Mouse (Mus musculus) CH12.LX (cell line): ENCODE measurements around the gene Ttn. TPM values are rescaled to one million over a fixed set of nuclear protein-coding genes. Genes with fewer than 3 reads are reported as not detected.

Experiments used
- DNase-seq: peaks from one replicate; pipeline ENCODE4 v3.0.0-alpha.2; 2013; ENCODE audit errors: extremely low read depth
- H3K27ac ChIP-seq: 2 replicates; pipeline ENCODE4 v1.5.1; 2012; ENCODE audit warnings: low read depth, mild to moderate bottlenecking, control low read depth, moderate library complexity; ENCODE audit not compliant: insufficient read depth
- H3K27me3 ChIP-seq: replicated peaks from 2 replicates; pipeline ENCODE3; 2012; ENCODE audit warnings: inconsistent platforms
- H3K36me3 ChIP-seq, 2 experiments: replicated peaks in 1 of 2; 2 replicates each; pipeline versions ENCODE3 to v1.6.1; 2012; ENCODE audit warnings: inconsistent platforms in 1 of 2, low read length in 1 of 2, mild to moderate bottlenecking in 1 of 2, mixed read lengths in 1 of 2, moderate library complexity in 1 of 2; ENCODE audit not compliant: control insufficient read depth in 1 of 2, insufficient read depth in 1 of 2
- H3K4me1 ChIP-seq, 2 experiments: 2 replicates each; pipeline ENCODE4 v1.6.1; 2012; ENCODE audit warnings: inconsistent platforms in 1 of 2, moderate library complexity in 1 of 2; ENCODE audit not compliant: insufficient read depth in 2 of 2, control insufficient read depth in 1 of 2
- H3K4me2 ChIP-seq: 2 replicates; pipeline ENCODE4 v1.6.1; 2012; ENCODE audit warnings: low read depth, mild to moderate bottlenecking, control low read depth; ENCODE audit not compliant: poor library complexity, insufficient read depth, severe bottlenecking
- H3K4me3 ChIP-seq, 3 experiments: fragments of 150-350 bp in 1 of 3; sonication (generic) in 1 of 3; replicated peaks in 1 of 3; 2 replicates each; pipeline versions ENCODE3 to v1.5.1; 2011 to 2012; ENCODE audit warnings: low read depth in 2 of 3, low read length in 2 of 3, mild to moderate bottlenecking in 2 of 3, moderate library complexity in 2 of 3, control low read depth in 1 of 3, improper control_type of control experiment in 1 of 3, inconsistent platforms in 1 of 3, mixed read lengths in 1 of 3; ENCODE audit not compliant: poor library complexity in 1 of 3
- H3K79me2 ChIP-seq: replicated peaks from 2 replicates; pipeline ENCODE4 v1.6.1; 2012; ENCODE audit warnings: mild to moderate bottlenecking, moderate library complexity; ENCODE audit not compliant: control insufficient read depth, poor library complexity, insufficient read depth, severe bottlenecking; ENCODE audit errors: extremely low read depth
- H3K9ac ChIP-seq: 2 replicates; pipeline ENCODE4 v1.6.1; 2012; ENCODE audit warnings: low read depth, mild to moderate bottlenecking, control low read depth, moderate library complexity; ENCODE audit not compliant: insufficient read depth
- H3K9me3 ChIP-seq: replicated peaks from 2 replicates; pipeline ENCODE3; 2012; ENCODE audit warnings: low read length, inconsistent platforms, mixed read lengths
- BHLHE40 ChIP-seq: IDR thresholded peaks from 2 replicates; pipeline ENCODE4 v1.6.1; 2011; ENCODE audit warnings: mild to moderate bottlenecking, low read depth, low read length, improper control_type of control experiment
- HCFC1 ChIP-seq: IDR thresholded peaks from 2 replicates; pipeline ENCODE4 v1.6.1; 2012; ENCODE audit warnings: low read depth, mild to moderate bottlenecking, inconsistent platforms, low read length, improper control_type of control experiment
- IRF4 ChIP-seq: IDR thresholded peaks from 2 replicates; pipeline ENCODE4 v1.6.1; 2014; ENCODE audit warnings: low read depth, mild to moderate bottlenecking, inconsistent platforms, low read length, improper control_type of control experiment
- MAFK ChIP-seq: IDR thresholded peaks from 2 replicates; pipeline ENCODE4 v1.6.1; 2011; ENCODE audit warnings: low read length, improper control_type of control experiment; ENCODE audit not compliant: insufficient replicate concordance
- MAX ChIP-seq: IDR thresholded peaks from 2 replicates; pipeline ENCODE4 v1.6.1; 2011; ENCODE audit warnings: low read length, improper control_type of control experiment
- MEF2A ChIP-seq: IDR thresholded peaks from 2 replicates; pipeline ENCODE4 v1.6.1; 2014; ENCODE audit warnings: low read depth, mild to moderate bottlenecking, inconsistent platforms, low read length, improper control_type of control experiment, borderline replicate concordance
- MXI1 ChIP-seq: IDR thresholded peaks from 2 replicates; pipeline ENCODE4 v1.6.1; 2011; ENCODE audit warnings: mild to moderate bottlenecking, low read depth, low read length, improper control_type of control experiment
- MYC ChIP-seq: IDR thresholded peaks from 2 replicates; pipeline ENCODE4 v1.6.1; 2011; ENCODE audit warnings: low read depth, mild to moderate bottlenecking, improper control_type of control experiment, low read length
- NRF1 ChIP-seq: IDR thresholded peaks from 2 replicates; pipeline ENCODE4 v1.6.1; 2014; ENCODE audit warnings: low read depth, mild to moderate bottlenecking, inconsistent platforms, low read length, improper control_type of control experiment, moderate library complexity
- POLR2A ChIP-seq: IDR thresholded peaks from 2 replicates; pipeline ENCODE4 v1.6.1; 2011; ENCODE audit warnings: low read depth, mild to moderate bottlenecking, improper control_type of control experiment, low read length
- POLR2AphosphoS2 ChIP-seq: IDR thresholded peaks from 2 replicates; pipeline ENCODE4 v1.6.1; 2011; ENCODE audit warnings: low read depth, low read length, improper control_type of control experiment
- RAD21 ChIP-seq: IDR thresholded peaks from 2 replicates; pipeline ENCODE4 v1.6.1; 2011; ENCODE audit warnings: low read depth, mild to moderate bottlenecking, low read length, improper control_type of control experiment, moderate library complexity
- SIN3A ChIP-seq: IDR thresholded peaks from 2 replicates; pipeline ENCODE4 v1.6.1; 2012; ENCODE audit warnings: low read length, improper control_type of control experiment, inconsistent platforms
- TCF12 ChIP-seq: IDR thresholded peaks from 2 replicates; pipeline ENCODE4 v1.6.1; 2014; ENCODE audit warnings: low read depth, mild to moderate bottlenecking, inconsistent platforms, low read length, improper control_type of control experiment
- UBTF ChIP-seq: IDR thresholded peaks from 2 replicates; pipeline ENCODE4 v1.6.1; 2012; ENCODE audit warnings: low read depth, mild to moderate bottlenecking, inconsistent platforms, low read length, improper control_type of control experiment, moderate library complexity
- USF1 ChIP-seq: IDR thresholded peaks from 2 replicates; pipeline ENCODE4 v1.6.1; 2014; ENCODE audit warnings: low read depth, mild to moderate bottlenecking, inconsistent platforms, low read length, improper control_type of control experiment
- ZC3H11A ChIP-seq: IDR thresholded peaks from 2 replicates; pipeline ENCODE4 v1.6.1; 2012; ENCODE audit warnings: low read depth, mild to moderate bottlenecking, inconsistent platforms, low read length, improper control_type of control experiment
- ZMIZ1 ChIP-seq: IDR thresholded peaks from 2 replicates; pipeline ENCODE4 v1.6.1; 2012; ENCODE audit warnings: low read depth, mild to moderate bottlenecking, inconsistent platforms, low read length, improper control_type of control experiment
- dilution Hi-C: fragments of 300-500 bp; cut with MboI; formaldehyde crosslinking; loops from 2 replicates; pipeline ENCODE4 v1.14.3; 2020; ENCODE audit warnings: low sequenced_read_pairs; ENCODE audit not compliant: extremely low pct_unique_long_range_greater_than_20kb, extremely low pct_ligation_motif_present
- in situ Hi-C: fragments of 300-500 bp; cut with MboI; formaldehyde crosslinking; loops from 3 replicates; pipeline ENCODE4 v1.14.3; 2019; ENCODE audit warnings: low sequenced_read_pairs, low pct_ligation_motif_present, low pct_unique_long_range_greater_than_20kb, mixed read lengths
- polyA plus RNA-seq: library from polyadenylated mRNA; unstranded; fragments of >175 nt; gene quantifications from 2 replicates; pipeline ENCODE4 v1.2.1, GENCODE M21; 2012; ENCODE audit warnings: low read depth; ENCODE audit not compliant: insufficient read length
- total RNA-seq, 2 experiments: library from RNA; depleted of rRNA; stranded (reverse); fragments of 300-350 nt in 1 of 2; fragments of >200 nt in 1 of 2; gene quantifications; 2 replicates each; pipeline ENCODE4 v1.2.3; 2012 to 2014

Gene Ttn
- total and polyA plus RNA-seq, 3 experiments: 0.23 to 4.2 (median 0.60) TPM

- H3K4me2 ChIP-seq: no peak overlapping the region
- dilution Hi-C loops: no loop called here
- no peaks in the 10 kb centered on the region for H3K9me3 ChIP-seq
- H3K4me3 ChIP-seq: no peak overlapping the region
- H3K9ac ChIP-seq: no peak overlapping the region
- H3K27ac ChIP-seq: no peak overlapping the region
- in situ Hi-C loops: no loop called here
- no peak for DNase-seq
- no peaks in the 10 kb centered on the region for H3K4me1 ChIP-seq
- TF ChIP-seq BHLHE40: no peak
- TF ChIP-seq IRF4: no peak
- no peak for TF ChIP-seq MEF2A
- no peak for TF ChIP-seq MXI1
- TF ChIP-seq ZC3H11A: no peak
- TF ChIP-seq NRF1: no peak
- no peak for TF ChIP-seq MAX
- no peak for TF ChIP-seq RAD21
- no peak for TF ChIP-seq POLR2A
- TF ChIP-seq MAFK: no peak
- TF ChIP-seq MYC: no peak
- TF ChIP-seq ZMIZ1: no peak
- no peak for TF ChIP-seq SIN3A
- TF ChIP-seq HCFC1: no peak
- TF ChIP-seq POLR2AphosphoS2: no peak
- TF ChIP-seq TCF12: no peak
- TF ChIP-seq USF1: no peak
- no peak for TF ChIP-seq UBTF
- H3K27me3 ChIP-seq: no peaks in the 10 kb centered on the region
- H3K36me3 ChIP-seq: no peaks in the 10 kb centered on the region
- no peaks in the 10 kb centered on the region for H3K79me2 ChIP-seq
Observed at GRCm38 (mm10) chr2:76899886-76900285, 82.5 kb downstream of the Ttn start.

- Histone ChIP-seq H3K9me3 (no peaks in the 10 kb centered on the region), H3K4me3 (no peak overlapping the region), H3K27me3 (no peaks in the 10 kb centered on the region), H3K79me2 (no peaks in the 10 kb centered on the region), H3K27ac (no peak overlapping the region), H3K9ac (no peak overlapping the region), H3K4me1 (no peaks in the 10 kb centered on the region), H3K36me3 (no peaks in the 10 kb centered on the region), H3K4me2 (no peak overlapping the region)
- in situ Hi-C loops: no loop called here
- no peak for DNase-seq
- TF ChIP-seq USF1 (no peak), NRF1 (no peak)
- dilution Hi-C loops: no loop called here
Observed at GRCm38 (mm10) chr2:76896990-76897389, 85.4 kb downstream of the Ttn start.
